Mouse (Mus musculus) thymus, postnatal 10 days (tissue): ENCODE data around the gene Thap7.
"Not testable (repeated sequence)": the region's sequence is repeated elsewhere in the genome, so short reads cannot be mapped to it uniquely, and the experiment has no call there.

ENCODE experiments used
- DNase-seq, 2 experiments: peaks; one replicate each; pipeline ENCODE4 v3.0.0; 2021; ENCODE audit warnings: low spot score in 2 of 2

The Thap7 gene

DNA sequence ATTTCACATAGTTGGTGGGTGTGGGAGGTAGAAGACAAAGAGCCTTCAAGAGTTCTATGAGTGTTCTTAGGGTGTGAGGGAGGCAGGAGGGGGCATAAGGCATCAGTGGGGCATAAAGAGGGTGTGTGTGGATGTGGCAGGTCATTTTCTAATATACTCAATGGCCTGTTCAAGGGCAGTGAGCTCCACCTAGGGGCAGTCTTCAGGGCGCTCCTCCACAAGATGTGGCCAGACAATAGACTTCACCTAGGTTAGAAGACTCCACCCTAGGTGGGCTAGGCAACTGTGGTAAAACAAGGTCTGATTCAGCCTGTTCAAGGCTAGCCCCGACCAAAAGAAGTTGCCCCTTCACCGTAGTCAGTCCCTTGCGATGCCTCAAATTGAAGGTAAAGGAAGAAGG lies 1.3 kb upstream of the Thap7 start:
- no peak for DNase-seq

DNA sequence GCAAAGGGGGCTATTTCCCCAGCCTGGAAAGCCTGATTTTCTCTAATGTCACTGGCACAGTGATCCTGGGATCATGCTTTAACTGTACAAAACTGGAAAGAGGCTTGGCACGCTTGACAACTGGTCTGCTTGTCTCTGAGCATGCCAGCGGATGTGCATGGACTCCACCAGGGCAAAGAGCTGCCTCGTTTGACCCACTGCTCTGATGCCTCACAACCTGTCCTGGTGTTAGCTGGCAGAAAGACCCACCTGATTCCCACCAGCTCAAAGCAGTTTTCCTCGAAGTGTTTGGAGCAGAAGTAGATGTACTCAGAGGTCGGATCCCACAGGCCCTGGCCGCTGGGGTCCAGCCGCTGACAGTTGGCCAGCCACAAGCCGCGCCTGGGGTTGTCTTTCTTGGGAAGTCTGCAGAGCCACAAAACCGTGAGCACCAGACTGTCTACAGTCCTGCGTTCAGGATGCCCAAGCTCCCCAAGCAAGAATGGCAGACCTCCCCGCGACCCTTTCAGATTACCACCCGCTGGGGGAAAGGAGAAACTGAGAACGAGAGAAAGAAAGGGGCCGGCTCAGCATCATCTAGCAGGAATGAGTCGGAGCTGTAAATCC lies 852 bp downstream of the Thap7 start:
- DNase-seq = no peak

DNA sequence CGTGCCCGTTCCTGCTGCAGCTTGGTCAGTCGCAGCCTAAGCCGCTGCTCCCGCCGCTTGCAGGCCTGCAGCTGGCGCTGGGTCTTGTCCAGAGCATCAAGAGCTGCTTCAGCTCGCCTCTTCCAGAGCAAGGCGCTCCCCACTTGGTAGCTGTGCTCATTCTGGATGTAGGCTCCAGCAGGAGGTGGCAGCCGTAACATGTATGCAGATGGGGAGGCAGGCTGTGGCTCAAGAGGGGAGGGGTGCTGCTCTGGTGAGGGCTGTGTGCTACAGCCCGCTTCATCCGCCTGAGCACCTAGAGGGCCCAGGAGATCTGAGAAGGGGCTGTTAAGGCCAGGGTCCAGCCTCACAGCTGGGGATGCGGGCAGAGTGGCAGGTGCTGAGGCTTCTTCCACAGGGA lies 2.7 kb downstream of the Thap7 start:
- DNase-seq = no peak

DNA sequence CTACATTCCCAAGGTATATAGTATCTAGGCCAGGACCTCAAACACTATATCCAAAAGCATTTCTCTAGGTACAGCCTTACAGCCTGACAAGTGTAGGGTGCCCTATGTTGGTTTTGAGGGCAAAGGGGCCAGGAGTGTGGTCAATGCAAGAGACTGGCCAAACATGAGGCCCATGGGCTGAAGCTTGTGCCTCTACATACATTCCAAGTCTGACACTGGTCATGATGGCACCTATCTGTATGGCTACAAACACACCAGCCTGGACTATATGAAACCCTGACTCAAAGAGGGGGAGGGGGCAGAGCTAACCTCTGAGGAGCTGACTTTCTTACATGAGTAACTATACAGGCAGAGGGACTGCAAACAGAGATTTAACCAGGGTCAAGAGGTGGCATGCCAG lies 3.3 kb downstream of the Thap7 start:
- no peak for DNase-seq

DNA sequence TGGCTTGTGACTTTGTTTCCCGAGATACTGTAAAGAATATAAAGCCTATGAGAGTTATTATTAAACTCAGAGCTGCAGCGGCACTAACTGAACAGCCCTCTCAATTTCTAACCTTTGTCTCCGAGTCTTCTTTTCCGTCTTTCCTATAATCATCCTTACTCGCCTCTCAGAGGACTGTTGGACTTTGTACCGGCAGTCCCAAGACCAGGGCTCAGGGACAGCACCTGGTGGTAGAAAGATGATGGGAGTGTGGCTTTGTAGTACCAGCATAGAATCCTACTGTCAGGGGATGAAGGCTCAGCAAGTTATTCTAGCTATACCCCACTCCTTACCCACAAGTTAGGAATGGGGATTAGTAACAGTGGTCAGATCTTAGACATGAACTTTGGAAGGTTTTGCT lies 4.7 kb downstream of the Thap7 start:
- no peak for DNase-seq

DNA sequence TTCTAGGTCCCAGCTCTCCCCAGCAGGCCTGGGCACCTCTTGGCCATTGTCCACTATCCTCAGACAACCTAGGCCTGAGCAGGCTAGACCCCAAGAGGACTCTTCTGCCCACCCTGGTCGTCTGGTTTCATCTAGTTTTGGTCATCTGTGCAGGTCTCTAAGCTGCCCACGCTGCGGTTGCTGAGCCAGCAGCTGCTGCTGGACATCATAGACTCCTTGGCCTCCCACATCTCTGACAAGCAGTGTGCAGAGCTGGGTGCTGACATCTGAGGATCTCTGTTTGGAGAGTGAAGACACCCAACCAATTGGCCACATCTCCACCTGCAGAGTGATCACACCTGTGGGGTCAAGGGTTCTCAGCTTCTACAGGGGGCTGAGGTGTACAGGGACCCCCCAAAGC lies 5.4 kb downstream of the Thap7 start:
- no peak for DNase-seq

DNA sequence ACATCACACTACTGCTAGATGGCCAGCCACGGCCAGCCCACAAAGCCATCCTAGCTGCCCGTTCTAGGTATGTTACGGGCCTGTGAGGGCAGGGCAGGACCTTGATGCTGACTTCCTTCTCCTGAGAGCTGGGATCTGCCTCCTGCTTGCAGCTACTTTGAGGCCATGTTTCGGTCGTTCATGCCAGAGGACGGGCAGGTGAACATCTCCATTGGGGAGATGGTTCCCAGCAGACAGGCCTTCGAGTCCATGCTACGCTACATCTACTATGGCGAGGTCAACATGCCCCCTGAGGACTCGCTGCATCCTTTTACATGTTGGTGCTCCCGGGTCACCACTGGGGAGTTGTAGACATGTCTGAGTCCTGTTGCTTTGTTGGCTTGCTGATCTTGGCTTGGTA lies 6.8 kb downstream of the Thap7 start:
- DNase-seq = no peak

DNA sequence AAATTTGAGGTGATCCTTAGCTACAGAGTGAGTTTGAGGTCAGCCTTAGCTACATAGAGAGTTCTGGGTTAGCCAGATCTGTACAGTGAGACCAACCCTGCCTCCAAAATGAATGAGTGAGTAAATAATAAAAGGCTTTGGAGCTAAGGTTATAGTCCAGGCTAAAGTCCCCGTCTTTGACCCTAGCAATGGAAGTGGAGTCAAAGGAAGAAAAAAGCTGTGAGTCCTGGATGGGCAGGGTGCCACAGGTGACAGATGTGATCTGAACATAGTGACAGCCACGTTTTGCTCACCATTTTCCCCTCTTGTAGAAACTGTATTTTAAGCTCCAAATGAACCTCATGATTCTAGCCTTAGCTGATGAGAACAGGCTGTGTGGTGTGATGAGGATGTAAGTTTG lies 12.0 kb downstream of the Thap7 start:
- DNase-seq = no peak

DNA sequence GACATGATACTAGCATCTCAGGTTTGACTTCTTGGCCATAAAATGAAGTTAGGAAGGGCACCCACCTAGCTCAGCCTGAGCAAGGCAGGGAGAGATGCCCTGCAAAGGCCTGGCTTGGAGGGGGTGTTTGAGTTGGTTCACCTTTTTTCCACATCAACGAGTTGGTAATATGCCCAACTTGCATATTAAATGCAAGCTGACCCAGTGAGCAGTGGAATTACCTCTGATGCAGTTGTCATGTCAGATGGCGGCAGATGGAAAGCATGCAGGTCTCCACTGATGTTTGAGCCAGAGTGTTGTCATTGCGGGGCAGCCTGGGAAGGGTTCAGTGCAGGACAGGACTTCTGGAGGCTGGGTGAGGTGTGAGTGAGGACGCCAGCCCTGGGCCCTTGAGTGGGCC lies 19.5 kb downstream of the Thap7 start:
- no peak for DNase-seq

DNA sequence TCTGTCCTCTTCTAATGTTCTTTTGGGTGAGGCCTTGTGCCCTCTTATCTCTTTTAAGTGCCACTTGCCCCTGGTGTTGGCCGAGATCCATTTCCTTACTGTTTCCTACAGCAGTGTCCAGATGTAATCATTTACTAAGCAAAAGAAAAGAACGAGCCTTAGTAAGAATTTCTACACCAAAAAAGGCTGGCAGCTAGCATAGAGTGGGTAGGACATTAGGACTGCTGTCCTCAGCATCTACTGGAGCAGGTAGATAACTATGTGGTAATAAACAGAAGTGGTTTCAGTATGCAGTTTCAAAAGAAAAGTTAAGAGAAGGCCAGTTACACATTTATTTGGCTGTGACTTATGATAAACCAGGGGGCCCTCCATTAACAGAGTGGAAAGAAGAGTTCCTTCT lies 20.2 kb downstream of the Thap7 start:
- DNase-seq = no peak

DNA sequence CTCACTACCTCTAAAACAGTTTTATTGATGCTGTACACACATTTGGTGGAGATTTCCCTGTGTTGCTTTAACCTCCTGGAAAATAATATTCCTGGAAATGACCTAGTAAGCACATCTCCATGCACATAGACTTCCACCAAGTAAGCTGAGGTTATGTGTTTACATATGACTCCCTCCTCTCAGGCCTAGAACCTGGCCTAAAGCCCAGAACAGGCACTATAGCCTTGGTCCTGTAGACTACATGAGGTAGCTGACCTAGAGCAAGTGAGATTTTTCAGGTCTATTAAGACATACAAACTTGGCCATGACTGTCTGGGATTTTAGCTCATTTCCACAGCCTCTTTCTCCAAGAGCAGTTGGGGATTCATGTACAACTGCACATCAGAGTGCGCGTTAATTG lies 20.8 kb downstream of the Thap7 start:
- no peak for DNase-seq

DNA sequence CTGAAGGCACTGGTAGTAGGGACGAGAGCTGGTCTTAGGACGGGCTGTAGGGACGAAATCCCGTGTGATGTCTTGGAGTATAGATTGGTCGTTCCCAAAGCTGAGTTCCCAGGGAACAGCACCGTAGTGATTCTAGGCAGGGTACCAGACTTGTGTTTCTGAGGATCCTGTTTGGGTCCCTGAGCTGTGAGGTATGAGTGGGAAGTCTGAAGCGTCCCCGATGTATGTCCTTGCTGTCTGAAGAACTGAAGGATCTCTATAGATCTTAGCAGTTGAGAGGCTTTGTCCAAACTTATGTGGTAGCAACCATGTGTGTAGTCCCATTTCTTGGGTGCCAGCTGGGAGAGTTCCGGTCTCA lies 21.7 kb downstream of the Thap7 start:
- DNase-seq = no peak

DNA sequence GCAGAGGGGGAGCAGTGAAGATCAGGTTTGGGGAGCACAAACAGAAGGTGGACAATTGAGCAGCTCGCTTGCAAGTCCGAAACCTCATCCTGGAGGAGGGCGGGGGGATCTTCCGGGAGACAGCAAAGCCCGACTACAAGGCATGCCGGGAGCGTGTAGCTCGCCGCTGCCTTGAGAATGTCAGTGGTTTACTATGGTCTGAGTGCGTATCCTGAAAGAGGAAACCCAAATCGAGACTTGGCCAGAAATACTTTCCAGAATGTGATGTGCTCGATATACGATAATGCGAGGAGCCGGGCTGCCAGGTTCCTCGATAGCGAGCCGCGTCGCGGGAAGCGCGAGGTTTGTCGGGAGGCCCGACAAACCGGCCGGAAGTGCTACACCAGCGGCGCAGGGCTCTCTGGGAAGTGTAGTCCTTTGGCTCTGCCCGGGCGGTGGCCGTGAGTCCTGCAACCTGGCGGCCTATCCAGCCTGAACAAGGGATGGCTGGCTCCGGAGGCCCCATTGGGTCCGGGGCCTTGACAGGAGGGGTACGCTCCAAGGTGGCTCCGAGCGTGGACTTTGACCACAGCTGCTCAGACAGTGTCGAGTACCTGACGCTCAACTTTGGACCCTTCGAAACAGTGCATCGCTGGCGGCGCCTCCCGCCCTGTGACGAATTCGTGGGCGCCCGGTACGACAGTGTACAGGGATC lies 22.2 kb downstream of the Thap7 start, which contains the start of gene Lztr1:
Gene Lztr1 (plus strand): TSS at position 143 of the 694 bp plus-strand sequence.
- DNase-seq = peak; percentile 77 to 79

DNA sequence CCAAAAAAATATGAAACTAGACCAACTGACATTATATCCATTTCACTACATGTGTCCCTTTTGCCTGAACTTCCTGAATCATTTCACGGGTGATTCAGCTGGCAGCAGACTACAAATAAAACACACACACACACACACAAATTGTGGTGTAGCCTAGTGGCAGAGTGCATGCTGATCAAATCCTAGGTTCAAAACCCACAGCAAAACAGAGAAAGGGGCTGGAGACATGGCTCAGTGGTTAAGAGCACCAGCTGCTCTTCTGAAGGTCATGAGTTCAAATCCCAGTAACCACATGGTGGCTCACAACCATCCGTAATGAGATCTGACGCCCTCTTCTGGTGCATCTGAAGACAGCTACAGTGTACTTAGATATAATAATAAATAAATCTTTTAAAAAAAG lies 22.9 kb downstream of the Thap7 start:
- not testable (repeated sequence) for DNase-seq

DNA sequence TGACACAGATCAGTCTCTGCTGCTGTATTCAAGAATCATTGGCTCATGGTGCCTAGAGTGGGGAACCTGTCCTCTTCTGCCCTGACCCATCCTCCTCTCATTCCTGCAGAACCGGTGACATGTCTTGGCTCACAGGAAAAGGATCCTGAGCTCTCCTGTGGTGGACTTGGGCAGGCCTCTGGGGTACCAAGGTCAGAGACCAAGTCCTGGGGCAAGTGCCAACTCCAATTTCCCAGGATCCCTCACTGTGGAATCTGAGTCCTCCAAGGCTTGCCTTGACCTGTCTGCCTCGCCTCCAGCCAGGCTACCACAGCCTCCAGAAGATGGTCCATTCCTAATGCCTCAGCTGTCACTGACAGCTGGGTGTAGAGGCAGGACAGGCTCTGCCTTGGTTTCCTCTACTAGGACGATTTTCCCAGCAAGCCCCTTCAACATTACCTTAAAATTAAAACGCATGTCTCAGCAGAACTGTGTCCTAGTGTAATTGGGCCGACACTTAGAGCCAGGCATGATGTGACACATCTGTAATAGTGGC lies 23.9 kb downstream of the Thap7 start:
- no peak for DNase-seq

DNA sequence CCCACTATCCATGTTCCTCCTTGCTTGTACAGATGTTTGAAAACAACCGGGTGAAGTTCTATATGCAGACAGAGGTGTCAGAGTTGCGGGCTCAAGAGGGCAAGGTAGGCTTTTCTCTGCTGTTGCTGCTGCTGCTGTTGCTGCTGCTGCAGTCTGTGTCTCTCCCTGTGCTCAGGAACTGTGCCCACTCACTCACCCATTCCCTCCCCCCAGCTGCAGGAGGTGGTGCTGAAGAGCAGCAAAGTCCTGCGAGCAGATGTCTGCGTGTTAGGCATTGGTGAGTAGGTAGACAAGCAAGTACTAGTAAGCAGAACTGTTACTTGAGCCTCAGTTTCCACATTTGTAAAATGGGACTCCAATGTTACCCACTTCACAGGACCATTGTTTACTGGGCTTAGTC lies 28.3 kb downstream of the Thap7 start:
- DNase-seq = no peak

DNA sequence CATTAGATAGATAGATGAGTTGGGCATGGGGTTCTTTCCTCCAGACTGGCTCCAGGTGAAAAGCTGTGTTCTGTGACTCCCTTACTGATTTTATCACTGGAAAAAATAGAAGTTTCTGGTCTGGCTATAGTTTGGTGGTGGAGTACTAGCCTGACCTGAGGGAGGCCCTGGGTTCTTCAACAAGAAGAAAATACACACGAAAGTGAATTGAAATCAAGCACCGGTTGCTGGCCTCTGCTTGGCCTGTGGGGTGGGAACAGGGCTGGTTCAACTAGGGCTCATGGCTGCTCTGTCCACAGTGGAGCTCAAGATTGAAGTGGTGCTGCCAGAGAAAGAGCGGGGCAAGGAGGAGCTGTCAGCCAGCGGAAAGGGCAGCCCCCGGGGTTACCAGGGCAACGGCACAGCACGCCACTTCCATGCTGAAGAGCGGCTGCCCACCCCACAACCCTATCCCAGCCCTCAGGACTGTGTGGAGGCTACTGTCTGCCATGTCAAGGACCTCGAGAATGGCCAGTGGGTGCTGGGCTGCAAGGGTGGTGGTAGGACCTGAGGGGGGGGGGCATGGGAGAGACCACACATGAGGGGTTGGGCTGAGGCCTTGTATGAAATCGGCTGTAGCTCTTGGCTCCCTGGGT lies 31.6 kb downstream of the Thap7 start:
- DNase-seq = no peak

DNA sequence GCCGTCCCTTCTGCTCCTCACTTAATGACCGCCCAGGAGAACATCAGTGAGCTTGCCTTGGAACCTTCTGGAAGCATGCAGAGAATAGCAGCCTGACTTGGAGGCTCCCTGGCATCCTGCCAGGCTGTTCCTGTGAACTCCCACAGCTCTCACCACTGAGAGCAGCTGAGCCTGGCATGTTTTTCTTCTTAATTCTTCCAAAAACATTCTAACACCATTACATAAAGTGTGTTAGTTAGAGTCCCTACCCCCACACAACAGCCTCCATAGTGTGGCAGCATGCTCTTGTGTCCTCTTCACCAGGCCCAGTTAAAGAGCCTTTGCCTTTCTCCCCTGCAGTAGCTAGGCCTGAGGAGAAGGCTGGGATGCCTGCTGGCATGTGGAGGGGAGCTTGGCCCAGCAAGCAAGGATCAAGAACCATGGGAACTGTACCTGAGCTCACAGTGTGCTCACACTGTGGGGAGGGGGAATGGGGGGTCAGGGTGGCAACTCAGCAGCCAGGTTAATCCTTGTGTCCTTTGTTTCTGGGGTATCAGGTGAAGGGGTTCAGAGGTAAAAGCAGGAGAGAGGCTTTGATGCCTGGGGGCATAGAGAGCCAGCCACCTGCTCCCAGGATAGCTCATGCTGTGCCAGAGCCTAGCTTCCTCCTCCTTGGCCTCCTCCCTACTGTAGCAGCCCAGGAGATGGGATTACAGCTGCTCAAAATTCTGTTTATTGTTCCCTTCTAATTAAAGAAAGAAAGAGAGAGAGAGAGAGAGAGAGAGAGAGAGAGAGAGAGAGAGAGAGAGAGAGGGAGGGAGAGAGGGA lies 34.2 kb downstream of the Thap7 start:
- no peak for DNase-seq

DNA sequence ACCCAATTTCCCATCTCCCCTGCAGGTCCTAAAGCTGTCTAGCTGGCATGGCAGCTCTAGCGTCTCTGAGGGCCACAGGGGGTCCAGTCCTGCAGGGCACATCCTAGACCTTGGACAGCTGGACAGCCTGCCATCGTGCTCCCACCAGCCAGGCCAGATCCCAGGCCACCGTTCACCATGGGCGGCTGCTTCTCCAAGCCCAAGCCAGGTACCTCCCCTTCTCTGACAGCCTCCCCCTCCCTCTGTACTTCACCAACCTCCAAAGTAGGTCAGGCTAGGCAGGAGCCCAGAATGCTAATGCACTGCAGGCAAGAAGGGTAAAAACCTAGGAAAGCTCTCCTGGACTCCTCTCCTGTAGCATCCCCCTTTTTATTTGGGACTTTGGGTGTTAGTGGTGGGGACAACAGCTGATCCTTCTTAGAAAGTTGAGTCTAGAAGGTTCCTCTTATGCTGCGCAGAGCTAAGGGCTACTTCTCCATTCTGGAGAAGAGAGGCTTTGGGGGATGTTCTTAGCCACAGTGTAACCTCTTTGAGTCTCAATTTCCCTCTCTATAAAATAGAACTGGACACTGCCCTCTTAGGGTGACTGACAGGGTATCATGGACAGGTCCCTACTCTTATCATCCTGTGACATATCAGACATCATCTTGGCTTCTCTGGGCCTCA lies 38.9 kb downstream of the Thap7 start:
- DNase-seq = no peak

DNA sequence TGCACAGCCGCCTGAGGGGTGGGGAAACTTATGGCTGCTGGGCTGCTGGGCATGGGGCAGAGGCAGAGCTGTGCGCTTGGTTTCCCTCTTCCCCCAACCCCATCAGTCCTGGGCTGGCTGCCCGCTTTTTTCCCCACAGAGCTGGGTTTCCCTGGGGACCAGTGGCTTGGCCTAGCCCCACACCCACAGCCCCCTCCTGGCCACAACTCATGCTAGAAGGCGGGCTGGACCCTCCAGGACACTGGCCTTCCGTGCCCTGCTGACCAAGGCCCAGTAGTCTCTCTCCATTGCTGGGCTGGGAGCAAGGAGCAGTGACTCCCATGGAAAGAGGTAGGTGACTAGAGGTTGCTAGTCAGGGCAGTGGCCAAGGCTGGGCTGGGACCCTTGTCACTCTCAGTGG lies 39.8 kb downstream of the Thap7 start:
- no peak for DNase-seq

DNA sequence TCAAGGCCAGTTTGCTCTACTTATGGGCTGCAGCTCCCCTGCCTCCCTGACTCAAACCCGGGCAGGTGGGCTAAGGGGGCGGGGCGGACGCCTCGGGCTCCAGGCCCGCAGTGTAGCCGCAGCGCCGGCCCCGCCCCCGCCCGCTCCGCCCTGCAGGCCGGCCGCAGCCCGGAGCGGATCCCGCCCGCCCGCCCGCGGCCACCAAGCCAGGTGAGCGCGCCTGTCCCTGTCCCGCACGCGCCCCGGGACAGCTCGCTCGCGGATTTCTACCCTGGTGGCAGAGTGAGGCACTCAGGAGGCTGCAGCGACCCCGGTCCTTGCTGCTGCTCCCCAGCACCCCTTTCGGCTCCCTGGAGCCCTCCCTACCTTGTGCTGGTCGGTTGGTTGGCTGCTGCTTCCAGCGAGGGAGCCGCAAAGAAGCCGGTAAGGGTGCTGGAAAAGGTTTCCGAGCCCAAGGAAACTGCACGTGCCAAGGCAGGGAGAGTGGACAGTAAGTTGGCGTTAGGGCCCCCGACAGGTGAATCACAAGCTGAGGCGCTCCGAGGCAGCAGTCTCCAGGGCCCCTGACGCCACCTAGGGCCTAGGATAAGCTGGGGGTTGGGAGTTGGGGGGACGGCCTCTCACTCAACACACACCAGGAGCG lies 41.3 kb downstream of the Thap7 start, which contains the start of gene Aifm3:
Gene Aifm3 (plus strand): TSS at position 143 of the 643 bp plus-strand sequence.
- DNase-seq = peak in 1 of 2 experiments; percentile 38
